Mouse (Mus musculus): ENCODE data around the gene Ptges3l. TPM values are rescaled to one million over a fixed set of nuclear protein-coding genes. Genes with fewer than 3 reads are reported as not detected.
"Not testable (repeated sequence)": the region's sequence is repeated elsewhere in the genome, so short reads cannot be mapped to it uniquely, and the experiment has no call there.

Ptges3l gene
- polyA plus RNA-seq, 1 experiment from 2014 or later = 3.7 TPM

- Histone ChIP-seq H3K9me3 (replicated peaks) (no peaks in the 10 kb centered on the region), H3K27me3 (ENCODE audit: low read depth, poor library complexity, severe bottlenecking) (no peaks in the 10 kb centered on the region), H3K36me3 (no peaks in the 10 kb centered on the region), H3K4me1 (peaks cover 9% of the 10 kb centered on the region), H3K4me3 (no peak overlapping the region), H3K27ac (replicated peaks) (no peak overlapping the region)
- 86% methylated on average over 6 of the region's 6 CpGs for WGBS
- DNase-seq (ENCODE audit: low spot score) = no peak
These were observed 46.2 kb downstream of the Ptges3l start for GRCm38 (mm10) chr11:101378926-101379325.

GRCm38 (mm10) chr11:101378196-101378595 is 46.9 kb downstream of the Ptges3l start:
- H3K4me1 ChIP-seq = not testable (repeated sequence)
- 95% methylated on average over 8 of the region's 8 CpGs for WGBS

GRCm38 (mm10) chr11:101374421-101374938 is 50.7 kb downstream of the Ptges3l start:
- WGBS = 76% methylated on average over 7 of the region's 7 CpGs
- Histone ChIP-seq H3K4me1 (no peaks in the 10 kb centered on the region), H3K27ac (replicated peaks) (no peak overlapping the region), H3K9me3 (replicated peaks) (no peaks in the 10 kb centered on the region), H3K36me3 (no peaks in the 10 kb centered on the region), H3K4me3 (no peak overlapping the region), H3K27me3 (ENCODE audit: low read depth, poor library complexity, severe bottlenecking) (no peaks in the 10 kb centered on the region)
- no peak for DNase-seq (ENCODE audit: low spot score)

More at GRCm38 (mm10) chr11:101378196-101378595, 46.9 kb downstream of the Ptges3l start:
- not testable (repeated sequence) for H3K36me3 ChIP-seq; H3K4me3 ChIP-seq; DNase-seq (ENCODE audit: low spot score); H3K9me3 ChIP-seq (replicated peaks); H3K27me3 ChIP-seq (ENCODE audit: low read depth, poor library complexity, severe bottlenecking); H3K27ac ChIP-seq (replicated peaks)

GRCm38 (mm10) chr11:101370141-101370540 is 55.0 kb downstream of the Ptges3l start:
- Histone ChIP-seq H3K27ac (replicated peaks) (no peak overlapping the region), H3K27me3 (ENCODE audit: low read depth, poor library complexity, severe bottlenecking) (no peaks in the 10 kb centered on the region), H3K9me3 (replicated peaks) (no peaks in the 10 kb centered on the region), H3K4me3 (no peak overlapping the region), H3K36me3 (no peaks in the 10 kb centered on the region), H3K4me1 (no peaks in the 10 kb centered on the region)
- 81% methylated on average over 5 of the region's 5 CpGs for WGBS
- no peak for DNase-seq (ENCODE audit: low spot score)

Small RNA genes within 50 kb of the gene (microRNA-seq; reads per million reads assigned to microRNA genes)
- gene Mir6929 = not detected

Other genes starting within 250 kb of the Ptges3l start
- gene Ccr10, start 249.9 kb downstream of the Ptges3l start, polyA plus RNA-seq (2016; fragmentation: Nextera tagmentation; extraction: Ambion mirVana) = 0.17 and 0.20 TPM in 2 replicates
- 11.1 and 11.2 TPM in 2 replicates for gene Ezh1, start 198.9 kb downstream of the Ptges3l start, polyA plus RNA-seq (2016; fragmentation: Nextera tagmentation; extraction: Ambion mirVana)
- 64.7 and 71.5 TPM in 2 replicates for gene Ramp2, start 179.3 kb downstream of the Ptges3l start, polyA plus RNA-seq (2016; fragmentation: Nextera tagmentation; extraction: Ambion mirVana)
- 137 and 143 TPM in 2 replicates for gene Vps25, start 171.6 kb downstream of the Ptges3l start, polyA plus RNA-seq (2016; fragmentation: Nextera tagmentation; extraction: Ambion mirVana)
- gene Wnk4, start 164.8 kb downstream of the Ptges3l start, polyA plus RNA-seq (2016; fragmentation: Nextera tagmentation; extraction: Ambion mirVana) = 5.4 and 8.0 TPM in 2 replicates
- gene Cntd1, start 146.3 kb downstream of the Ptges3l start, polyA plus RNA-seq (2016; fragmentation: Nextera tagmentation; extraction: Ambion mirVana) = 1.6 and 1.8 TPM in 2 replicates
- gene Coa3, start 146.2 kb downstream of the Ptges3l start, polyA plus RNA-seq (2016; fragmentation: Nextera tagmentation; extraction: Ambion mirVana) = 223 and 228 TPM in 2 replicates
- 152 and 162 TPM in 2 replicates for gene Becn1, start 123.0 kb downstream of the Ptges3l start, polyA plus RNA-seq (2016; fragmentation: Nextera tagmentation; extraction: Ambion mirVana)
- gene Psme3, start 109.1 kb downstream of the Ptges3l start, polyA plus RNA-seq (2016; fragmentation: Nextera tagmentation; extraction: Ambion mirVana) = 181 and 194 TPM in 2 replicates
- 1.6 and 2.5 TPM in 2 replicates for gene Aoc2, start 100.3 kb downstream of the Ptges3l start, polyA plus RNA-seq (2016; fragmentation: Nextera tagmentation; extraction: Ambion mirVana)
- gene Aoc3, start 94.7 kb downstream of the Ptges3l start, polyA plus RNA-seq (2016; fragmentation: Nextera tagmentation; extraction: Ambion mirVana) = 0.04 TPM in 1 of 2 replicates, not detected in the other
- not detected in 2 replicates for gene G6pc, start 57.8 kb downstream of the Ptges3l start, polyA plus RNA-seq (2016; fragmentation: Nextera tagmentation; extraction: Ambion mirVana)
- gene Aarsd1, start 7.7 kb downstream of the Ptges3l start, polyA plus RNA-seq (2016; fragmentation: Nextera tagmentation; extraction: Ambion mirVana) = 105 TPM in 2 replicates
- gene Gm27029, start 537 bp downstream of the Ptges3l start, polyA plus RNA-seq (2016; fragmentation: Nextera tagmentation; extraction: Ambion mirVana) = 8.4 and 9.4 TPM in 2 replicates
- 22.8 and 24.0 TPM in 2 replicates for gene Rundc1, start 248 bp downstream of the Ptges3l start, polyA plus RNA-seq (2016; fragmentation: Nextera tagmentation; extraction: Ambion mirVana)
- 382 and 448 TPM in 2 replicates for gene Rpl27, start 17.0 kb upstream of the Ptges3l start, polyA plus RNA-seq (2016; fragmentation: Nextera tagmentation; extraction: Ambion mirVana)
- gene Ifi35, start 23.1 kb upstream of the Ptges3l start, polyA plus RNA-seq (2016; fragmentation: Nextera tagmentation; extraction: Ambion mirVana) = 3.2 and 4.0 TPM in 2 replicates
- 38.8 and 57.7 TPM in 2 replicates for gene Rnd2, start 39.7 kb upstream of the Ptges3l start, polyA plus RNA-seq (2016; fragmentation: Nextera tagmentation; extraction: Ambion mirVana)
- 36.1 and 47.7 TPM in 2 replicates for gene Vat1, start 40.9 kb upstream of the Ptges3l start, polyA plus RNA-seq (2016; fragmentation: Nextera tagmentation; extraction: Ambion mirVana)
- 21.6 and 23.0 TPM in 2 replicates for gene Brca1, start 126.6 kb upstream of the Ptges3l start, polyA plus RNA-seq (2016; fragmentation: Nextera tagmentation; extraction: Ambion mirVana)
- gene Nbr1, start 126.8 kb upstream of the Ptges3l start, polyA plus RNA-seq (2016; fragmentation: Nextera tagmentation; extraction: Ambion mirVana) = 69.9 and 83.7 TPM in 2 replicates
- 2.0 and 3.9 TPM in 2 replicates for gene Tmem106a, start 156.9 kb upstream of the Ptges3l start, polyA plus RNA-seq (2016; fragmentation: Nextera tagmentation; extraction: Ambion mirVana)
- 0.22 TPM in 1 of 2 replicates, not detected in the other for gene Gm11634, start 173.9 kb upstream of the Ptges3l start, polyA plus RNA-seq (2016; fragmentation: Nextera tagmentation; extraction: Ambion mirVana)
- 35.2 and 39.2 TPM in 2 replicates for gene Rdm1, start 201.9 kb upstream of the Ptges3l start, polyA plus RNA-seq (2016; fragmentation: Nextera tagmentation; extraction: Ambion mirVana)
- gene Arl4d, start 240.2 kb upstream of the Ptges3l start, polyA plus RNA-seq (2016; fragmentation: Nextera tagmentation; extraction: Ambion mirVana) = 4.3 and 4.4 TPM in 2 replicates